Mouse (Mus musculus) c-Kit-negative CD71-positive TER-119-positive erythroid progenitor cells, embryonic 14.5 days (primary cell): ENCODE results near the gene Myo9a.
"Not testable (repeated sequence)": the region's sequence is repeated elsewhere in the genome, so short reads cannot be mapped to it uniquely, and the experiment has no call there.

ENCODE experiments used
- DNase-seq: peaks from one replicate; pipeline ENCODE4 v3.0.0-alpha.2; 2013; ENCODE audit warnings: low read depth, low spot score

Gene Myo9a

DNA sequence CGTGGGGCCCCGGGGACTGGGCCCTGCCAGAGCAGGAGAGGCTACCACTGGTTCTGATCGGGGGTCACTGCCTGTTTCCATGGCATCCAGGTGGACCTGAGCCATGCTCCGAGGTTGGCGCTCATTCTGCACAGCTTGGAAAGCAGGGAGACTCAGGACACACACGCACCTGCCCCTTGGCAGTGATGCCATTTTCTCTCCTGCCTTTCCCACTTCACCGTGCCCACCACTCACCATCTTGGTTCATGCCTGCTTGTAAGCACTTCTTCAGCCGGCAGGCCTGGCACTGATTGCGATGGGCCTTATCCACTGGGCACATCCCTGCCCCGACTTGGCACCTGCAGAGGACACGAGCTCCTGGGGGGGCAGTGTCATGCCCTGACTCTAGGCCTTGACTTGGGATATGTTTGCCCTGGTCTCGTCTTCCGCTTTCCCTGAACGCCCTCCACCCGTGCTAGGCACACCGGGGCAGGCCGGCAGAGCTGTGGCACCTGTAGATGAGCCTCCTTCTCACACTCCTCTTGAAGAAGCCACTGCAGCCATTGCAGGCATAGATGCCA, 198.1 kb downstream of the Myo9a start:
- no peak for DNase-seq

DNA sequence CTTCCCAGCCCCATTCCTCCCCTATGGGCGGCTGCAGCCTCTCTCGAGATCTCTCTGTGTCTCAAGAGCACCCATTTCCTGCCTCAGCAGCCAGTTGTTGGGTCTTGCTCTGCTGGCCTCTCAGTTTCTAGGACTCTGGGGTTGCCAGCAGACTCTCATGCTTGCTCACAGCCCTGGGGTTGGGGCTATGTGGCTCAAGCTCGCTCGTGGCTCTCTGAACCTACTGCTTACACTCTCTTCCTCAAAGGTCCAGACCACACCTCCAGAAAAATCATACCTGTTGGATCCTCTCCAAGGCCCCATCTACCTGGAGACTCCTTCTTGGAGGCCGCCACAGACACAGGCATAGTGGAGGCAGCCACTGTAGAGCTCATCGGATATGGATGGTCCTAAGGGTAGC, 198.8 kb downstream of the Myo9a start:
- DNase-seq = no peak

DNA sequence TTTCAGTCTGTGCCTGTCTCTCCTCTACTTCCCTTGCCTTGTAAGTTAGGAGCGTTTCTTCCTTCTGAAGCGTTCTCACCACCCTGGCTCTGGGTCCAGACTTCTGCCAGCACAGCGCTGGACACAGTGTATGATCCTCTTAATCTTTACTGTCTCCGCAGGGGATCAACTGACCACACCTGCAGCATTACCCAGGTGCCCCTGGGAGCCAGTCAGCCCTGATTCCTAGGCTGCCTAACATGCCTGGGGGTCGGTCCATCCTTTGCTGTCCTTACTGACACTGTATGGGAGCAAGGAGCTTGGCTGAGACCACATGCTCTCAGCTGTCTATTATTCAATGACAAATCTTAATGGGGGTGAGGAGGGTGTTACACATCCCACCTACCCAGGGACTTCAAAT, 199.3 kb downstream of the Myo9a start:
- no peak for DNase-seq

DNA sequence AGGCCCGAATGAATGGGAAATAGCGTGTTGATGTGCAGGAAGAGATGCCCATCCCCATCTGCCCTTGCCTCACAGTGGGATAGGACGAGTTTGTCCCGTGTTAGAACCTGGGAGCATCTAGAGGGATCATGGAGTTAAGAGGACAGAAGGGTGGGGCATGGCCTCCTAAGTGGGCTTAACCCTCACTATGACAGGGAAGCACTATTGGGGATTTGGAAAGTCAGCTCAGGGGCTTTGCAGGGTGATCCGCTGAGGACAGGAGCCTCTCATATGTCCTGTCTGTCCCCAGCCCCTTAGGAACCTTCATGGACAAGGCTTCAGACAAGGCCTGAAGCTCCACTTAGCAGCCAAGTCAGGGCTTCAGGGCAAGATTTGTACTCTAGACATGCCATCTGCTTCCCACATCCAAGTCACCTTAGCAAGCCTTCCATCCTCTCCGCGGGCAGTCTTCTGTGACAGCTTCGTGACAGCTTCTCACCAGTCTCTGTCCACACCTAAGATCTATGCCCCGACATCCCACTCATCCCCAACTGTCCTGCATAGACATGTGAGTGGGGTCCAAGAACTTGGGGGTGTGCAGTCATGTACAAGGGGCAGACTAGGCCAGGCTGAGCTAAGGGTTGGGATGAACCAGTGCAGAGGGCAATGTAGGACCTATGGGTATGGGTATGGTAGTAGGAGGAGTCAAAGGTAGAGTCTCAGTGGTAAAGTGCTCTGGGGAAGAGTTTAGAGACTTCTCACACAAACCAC, 200.5 kb downstream of the Myo9a start:
- no peak for DNase-seq

DNA sequence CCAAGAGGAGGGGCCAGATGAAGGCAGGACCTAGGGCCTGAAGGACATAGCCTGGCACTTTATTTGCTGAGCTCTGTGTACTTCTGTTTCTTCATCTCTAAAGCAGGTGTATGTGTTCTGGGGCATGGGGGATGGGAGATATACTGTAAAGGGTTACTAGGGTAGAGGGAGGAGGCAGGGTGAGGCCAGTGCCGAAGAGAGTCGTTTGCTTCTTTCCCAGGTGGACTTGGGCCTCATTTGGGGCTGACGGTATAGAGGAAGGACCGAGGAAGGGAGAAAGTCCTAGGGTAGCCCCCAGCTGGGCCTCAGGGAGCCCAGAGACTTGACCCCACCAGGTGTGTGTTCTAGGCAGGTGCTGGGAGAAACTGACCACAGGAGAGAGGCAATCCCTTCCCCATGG, 201.2 kb downstream of the Myo9a start:
- no peak for DNase-seq

DNA sequence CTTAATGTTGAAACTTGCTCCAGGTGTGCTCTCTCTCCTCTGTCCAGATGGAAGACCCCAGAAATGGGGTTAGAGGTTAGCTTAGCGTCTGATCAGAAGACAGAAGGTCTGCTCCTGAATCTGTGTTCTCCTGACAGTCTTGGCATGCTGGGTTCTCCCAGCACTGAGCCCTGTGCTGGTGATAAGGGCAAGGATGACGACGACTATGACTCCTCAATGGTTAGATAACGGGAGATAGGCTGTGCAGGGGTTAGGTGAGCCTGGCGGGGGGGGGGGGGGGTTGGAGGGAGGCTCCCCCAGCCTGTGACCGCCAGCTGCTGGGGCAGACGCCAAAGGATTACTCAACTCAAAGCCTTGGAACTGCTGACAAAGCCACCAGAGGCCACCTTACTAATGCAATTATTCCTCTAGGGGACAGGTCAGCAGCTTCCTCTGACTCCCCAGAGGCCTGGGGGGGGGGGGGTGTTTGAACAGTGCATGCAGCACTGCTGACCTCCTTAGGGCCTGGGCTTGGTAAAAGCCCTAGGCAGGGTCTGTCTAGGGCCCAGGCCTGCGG, 201.9 kb downstream of the Myo9a start:
- DNase-seq = no peak

DNA sequence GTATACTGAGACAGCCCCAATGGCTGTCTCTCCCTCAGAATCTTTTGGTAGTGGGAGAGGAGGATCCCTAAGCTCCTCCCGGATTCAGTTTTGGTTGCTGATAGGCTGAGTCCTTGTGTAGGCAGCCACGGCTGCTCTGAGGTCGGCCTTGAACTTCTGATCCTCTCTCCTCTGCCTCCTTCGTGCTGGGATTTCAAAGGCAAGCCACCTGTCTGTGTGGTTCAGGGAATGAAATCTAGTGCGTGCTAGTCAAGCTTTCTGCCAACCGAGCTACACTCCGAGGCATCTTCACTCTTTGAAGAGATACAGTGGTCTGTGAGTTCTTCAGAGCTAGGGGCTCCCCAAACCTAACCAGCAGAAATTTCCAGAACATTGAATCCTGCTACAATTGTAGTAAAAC, 202.9 kb downstream of the Myo9a start:
- no peak for DNase-seq

DNA sequence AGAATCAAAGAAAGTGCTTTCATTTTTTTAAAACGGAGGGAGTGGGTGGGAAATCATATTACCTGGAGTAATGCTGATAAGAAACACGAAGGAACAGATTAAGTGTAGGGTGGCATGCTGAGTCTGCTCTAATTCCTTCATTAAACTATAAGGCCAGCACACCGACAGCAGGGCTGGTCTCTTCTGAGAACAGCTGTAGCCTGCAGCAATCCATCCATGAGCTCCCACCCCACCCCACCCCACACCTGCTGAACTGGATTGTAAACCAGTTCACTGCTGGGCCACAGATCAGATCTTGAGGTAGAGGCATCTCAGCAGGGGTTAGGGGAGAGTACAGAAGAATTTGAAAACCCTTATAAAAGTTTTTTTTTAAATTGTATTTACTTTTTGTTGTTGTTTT, 204.5 kb downstream of the Myo9a start:
- DNase-seq = no peak

DNA sequence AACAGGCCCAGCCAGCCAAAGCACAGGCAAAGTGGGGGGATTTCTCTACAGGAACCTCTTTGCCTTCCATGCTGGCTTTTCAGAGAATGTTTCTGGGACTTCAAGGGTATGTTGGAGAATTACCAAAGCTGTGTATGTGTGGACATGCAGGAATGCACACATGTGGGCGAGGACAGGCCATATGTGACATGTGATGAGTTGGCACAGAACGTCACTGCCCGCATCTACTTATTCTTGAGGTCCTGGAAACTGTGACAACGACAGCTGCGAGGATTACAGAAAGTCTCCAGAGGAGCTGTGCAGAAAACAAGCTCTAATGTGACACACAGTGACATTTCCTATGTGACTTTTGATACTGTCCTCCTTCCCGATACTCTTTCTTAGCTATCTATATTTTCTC, 205.0 kb downstream of the Myo9a start:
- DNase-seq = no peak

DNA sequence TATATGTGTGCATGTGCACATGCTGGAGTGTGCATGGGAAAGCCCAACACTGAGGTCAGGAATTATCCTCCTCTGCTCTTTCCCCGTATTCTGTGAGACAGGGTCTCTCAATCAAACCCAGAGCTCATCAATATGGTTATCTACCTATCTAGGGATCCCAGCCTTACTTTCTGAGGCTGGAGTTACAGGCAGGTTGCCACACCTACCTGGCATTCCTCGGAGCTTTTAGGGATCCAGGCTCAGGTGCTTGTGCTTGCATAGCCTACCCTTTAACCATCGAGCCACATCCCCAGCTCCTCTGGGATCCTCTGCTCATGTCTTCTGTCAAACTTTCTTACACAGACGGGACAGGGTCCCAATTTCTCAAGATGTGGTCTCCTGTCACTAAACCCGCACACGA, 205.8 kb downstream of the Myo9a start:
- no peak for DNase-seq

DNA sequence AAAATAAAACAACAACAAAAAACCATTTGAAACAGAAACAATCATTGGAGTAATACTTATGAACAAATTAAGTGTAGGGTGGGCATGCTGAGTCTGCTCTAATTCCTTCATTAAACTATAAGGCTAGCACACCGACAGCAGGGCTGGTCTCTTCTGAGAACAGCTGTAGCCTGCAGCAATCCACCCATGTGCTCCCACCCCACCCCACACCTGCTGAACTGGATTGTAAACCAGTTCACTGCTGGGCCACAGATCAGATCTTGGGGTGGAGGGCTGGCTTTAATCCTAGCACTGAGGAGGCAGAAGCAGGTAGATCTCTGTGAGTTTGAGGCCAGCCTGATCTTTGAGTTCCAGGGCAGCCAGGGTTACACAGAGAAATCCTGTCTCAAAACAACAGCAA, 207.4 kb downstream of the Myo9a start:
- not testable (repeated sequence) for DNase-seq

DNA sequence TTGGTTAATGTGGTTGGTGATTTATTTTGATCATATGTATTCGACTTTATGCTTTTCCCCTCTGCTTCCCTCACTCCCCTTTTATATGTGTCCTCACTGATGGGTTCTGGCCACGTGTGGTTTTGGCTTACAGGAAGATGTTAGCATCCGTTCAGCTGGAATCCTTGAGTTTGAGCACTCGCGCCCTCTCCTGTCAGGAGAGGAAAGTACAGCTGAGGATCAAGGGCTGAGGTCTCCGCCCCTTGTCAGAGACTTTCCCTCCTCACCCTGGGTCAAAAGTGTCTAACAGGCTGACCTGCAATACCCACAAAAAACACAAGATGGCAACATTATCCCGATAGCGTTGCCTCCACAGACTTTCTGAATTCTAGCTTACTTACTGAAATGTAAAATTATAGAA, 208.6 kb downstream of the Myo9a start:
- peak; percentile 8 for DNase-seq

DNA sequence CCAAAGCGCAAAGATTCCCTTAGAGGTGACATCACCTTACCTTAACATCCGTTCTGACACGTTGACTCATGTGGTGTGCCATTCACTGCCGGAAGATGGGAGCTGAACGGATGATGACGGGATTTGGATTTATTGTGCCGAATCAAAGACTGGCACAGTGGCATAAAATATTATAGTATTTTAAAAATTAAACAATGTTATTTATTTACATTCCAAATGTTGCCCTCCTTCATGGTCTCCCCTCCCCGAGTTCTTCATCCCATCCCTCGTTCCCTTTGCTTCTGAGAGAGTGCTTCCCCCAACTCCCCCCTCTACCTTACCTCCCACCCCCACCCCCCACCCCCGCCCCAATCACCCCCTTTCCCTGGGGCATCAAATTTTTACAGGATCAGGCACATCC, 209.9 kb downstream of the Myo9a start, which contains the start of gene Nr2e3:
Nr2e3 (minus strand) TSS at position 101 of the 400 bp plus-strand sequence.
- DNase-seq = no peak

DNA sequence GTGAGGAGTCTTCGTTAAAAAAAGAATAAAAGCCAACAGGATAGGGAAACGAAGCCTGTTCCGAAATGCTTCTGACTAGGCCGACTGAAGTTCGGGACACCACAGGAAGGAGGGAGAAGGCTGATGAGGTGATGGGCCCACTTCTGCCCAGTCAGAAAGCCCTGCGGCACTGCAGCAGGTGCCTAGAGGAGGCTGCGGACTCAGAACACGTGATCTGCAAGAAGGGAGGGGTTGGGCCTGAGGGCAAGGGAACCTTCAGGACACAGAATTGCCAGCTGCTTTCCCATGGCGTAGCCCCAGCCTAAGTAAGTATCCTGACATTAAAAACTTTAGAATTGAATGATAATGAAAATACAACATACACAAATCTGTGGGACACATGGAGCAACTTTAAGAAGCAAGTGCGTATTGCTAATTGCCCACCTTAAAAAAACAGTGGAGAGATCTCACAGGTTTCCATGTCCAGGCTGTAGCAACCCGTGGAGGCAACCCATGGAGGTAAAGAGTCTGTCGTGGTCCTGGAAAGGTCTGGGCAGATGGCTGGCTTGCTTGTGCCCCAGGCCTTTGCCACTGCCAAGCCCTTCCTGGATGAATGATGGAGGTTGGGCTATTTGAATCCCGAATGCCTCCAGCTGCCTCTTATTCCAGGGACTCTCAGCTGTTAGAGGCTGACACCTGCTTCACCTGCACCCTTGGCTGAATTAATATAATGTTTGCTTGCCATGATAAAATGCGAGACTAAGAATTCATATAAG, 210.7 kb downstream of the Myo9a start:
- no peak for DNase-seq

DNA sequence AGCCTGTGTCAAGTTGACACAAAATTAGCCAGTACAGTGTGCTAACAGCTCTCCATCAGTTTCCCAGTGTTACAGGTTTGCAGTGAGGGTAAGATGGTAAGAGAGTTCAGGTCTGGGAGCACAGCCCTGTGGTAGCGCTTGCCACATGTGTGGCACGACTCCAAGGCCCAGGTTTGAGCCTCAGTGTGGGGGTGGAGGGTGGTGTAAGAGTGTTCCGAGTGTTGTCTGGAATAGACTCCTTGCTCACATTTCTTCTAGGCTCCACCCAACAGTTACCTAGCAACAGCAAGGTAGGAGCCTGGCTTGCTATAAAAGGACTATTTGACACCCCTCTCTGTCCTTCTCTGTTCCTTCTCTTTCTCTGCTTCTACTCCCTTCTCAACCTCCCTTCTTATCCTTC, 213.7 kb downstream of the Myo9a start:
- no peak for DNase-seq

DNA sequence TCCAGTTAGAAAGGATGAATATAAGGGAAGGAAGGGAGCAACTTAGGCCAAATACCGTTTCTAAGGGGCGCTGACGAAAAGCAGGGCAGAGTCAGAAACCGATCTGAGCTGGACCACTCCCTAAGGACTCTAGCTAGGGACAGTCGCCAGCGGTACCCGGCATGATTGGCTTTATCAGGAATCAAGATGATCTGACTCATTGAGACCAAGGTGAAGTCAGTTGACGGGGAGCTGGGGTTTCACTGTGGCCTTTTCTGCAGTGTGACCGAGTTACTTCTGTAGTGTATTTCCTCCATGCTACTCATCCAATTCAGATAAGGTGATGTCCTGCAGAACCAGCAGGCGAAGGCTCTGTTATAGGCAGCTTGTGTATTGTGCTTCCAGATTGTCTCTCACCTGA, 214.3 kb downstream of the Myo9a start:
- no peak for DNase-seq

DNA sequence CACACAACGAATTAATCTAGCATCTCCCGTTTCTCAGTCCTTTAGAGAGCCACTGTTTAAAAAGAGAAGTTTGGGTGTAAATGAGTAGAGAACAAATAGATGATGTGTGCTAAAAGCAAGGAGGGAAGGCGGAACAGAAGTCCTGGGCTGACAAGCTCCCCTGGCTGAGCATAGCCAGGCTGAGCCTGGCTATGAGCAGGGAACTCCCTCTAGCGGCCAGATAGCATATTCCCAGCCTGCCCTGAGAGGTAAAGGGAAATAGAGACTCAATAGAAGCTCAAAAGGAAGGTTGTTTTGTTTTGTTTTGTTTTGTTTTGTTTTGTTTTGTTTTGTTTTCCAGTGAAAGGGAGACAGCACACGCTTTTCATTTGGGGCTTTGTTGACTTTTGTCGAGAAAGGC, 218.7 kb downstream of the Myo9a start:
- DNase-seq = peak; percentile 9

DNA sequence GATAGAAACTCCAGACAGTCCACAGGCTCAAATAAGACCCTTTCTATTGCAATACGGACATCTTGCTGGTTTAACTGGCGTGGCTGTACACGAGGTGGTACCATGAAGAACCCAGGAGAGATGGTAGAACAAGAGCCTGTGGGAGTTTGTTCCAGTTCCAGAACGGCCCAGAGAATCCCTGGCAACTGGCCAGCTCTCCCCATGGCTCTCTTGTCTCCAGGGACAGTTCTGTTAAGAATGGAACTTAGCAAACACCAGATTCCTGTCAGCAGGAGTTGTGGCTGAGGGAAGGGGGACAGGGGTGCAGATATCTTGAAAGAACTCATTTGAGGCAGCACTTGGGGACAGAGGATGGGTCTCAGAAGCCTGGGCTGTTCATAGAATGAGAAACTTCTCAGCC, 220.6 kb downstream of the Myo9a start:
- DNase-seq = no peak
